Mouse (Mus musculus): Measurements from ENCODE around the gene Timp3. TPM values are rescaled to one million over a fixed set of nuclear protein-coding genes. Genes with fewer than 3 reads are reported as not detected.

Gene Timp3
- total RNA-seq, 1 experiment from 2014 or later = 2.4 TPM

GRCm38 (mm10) chr10:86339649-86340379 lies 39.6 kb downstream of the Timp3 start:
- ATAC-seq (replicated peaks in 1 of 2; ENCODE audit: insufficient read depth in 1 of 2, low FRiP score in 2 of 2, low TSS enrichment in 1 of 2, low read depth in 1 of 2, poor library complexity in 2 of 2, severe bottlenecking in 2 of 2) = peak; percentile 34 to 53; a peak in 2 of 4 replicates

DNA sequence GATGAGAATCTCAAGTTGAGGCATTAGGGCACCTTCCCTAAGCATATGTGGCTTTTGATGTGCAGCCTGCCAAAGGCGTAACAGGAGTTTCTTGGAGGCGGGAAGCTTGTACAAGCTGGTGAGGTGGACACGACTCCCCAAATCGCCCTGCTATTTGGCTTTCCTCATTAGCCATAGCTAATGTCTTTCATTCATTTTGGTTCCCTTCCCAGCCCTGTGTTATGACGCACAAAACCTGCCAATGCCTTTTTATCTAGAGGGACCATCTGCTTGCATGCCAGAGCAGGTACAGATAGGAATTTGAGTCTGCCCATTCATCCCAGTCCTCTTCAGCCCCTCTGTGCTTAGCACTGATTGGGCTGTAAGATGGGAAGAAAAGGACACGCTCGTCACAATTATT lies 40.2 kb downstream of the Timp3 start:
- ATAC-seq (replicated peaks in 1 of 2; ENCODE audit: insufficient read depth in 1 of 2, low FRiP score in 2 of 2, low TSS enrichment in 1 of 2, low read depth in 1 of 2, poor library complexity in 2 of 2, severe bottlenecking in 2 of 2) = no peak

DNA sequence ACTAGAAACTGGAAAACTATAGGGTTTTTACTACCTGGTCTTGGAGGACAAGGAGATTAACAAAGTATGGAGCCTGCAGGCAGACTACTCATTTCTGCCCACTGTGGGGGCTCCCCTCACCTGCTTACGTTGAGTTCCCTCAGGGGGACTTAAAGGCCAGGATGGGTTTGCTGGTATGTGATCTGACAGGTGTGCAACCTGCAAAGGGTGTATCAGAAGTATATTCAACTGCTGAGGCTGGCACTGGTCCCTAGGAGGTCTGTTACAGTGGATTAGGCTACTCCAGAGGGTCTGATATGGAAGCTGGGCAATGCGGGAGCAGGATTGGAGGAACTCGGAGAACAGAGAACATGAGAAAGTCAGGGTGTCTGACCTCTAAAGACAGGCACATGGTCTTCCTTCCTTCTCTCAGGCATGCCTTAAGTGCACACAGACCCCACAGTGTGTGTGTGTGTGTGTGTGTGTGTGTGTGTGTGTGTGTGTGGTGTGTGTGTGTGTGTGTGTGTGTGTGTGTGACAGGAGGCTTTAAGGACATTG lies 40.9 kb downstream of the Timp3 start:
- no peak for ATAC-seq (replicated peaks in 1 of 2; ENCODE audit: insufficient read depth in 1 of 2, low FRiP score in 2 of 2, low TSS enrichment in 1 of 2, low read depth in 1 of 2, poor library complexity in 2 of 2, severe bottlenecking in 2 of 2)

DNA sequence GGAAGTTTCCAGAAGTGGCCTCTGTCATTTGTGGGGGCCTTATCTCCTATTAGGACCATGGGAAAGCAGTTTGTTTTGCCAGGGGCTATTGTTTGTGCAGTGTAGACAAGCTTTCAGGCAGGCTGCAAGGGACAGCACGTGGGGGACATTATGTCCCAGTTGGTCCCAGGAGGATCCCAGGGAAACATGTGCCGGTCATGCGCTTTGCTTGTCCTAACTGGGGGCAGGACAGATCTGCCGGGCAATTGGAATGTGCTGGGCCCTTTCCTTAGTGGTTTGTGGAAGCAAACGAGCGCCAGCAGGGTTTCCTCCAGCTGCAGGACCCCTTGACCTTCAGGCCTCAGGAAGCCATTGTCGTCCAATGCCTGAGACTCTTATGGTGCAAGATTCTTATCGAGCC lies 41.4 kb downstream of the Timp3 start:
- no peak for ATAC-seq (replicated peaks in 1 of 2; ENCODE audit: insufficient read depth in 1 of 2, low FRiP score in 2 of 2, low TSS enrichment in 1 of 2, low read depth in 1 of 2, poor library complexity in 2 of 2, severe bottlenecking in 2 of 2)

DNA sequence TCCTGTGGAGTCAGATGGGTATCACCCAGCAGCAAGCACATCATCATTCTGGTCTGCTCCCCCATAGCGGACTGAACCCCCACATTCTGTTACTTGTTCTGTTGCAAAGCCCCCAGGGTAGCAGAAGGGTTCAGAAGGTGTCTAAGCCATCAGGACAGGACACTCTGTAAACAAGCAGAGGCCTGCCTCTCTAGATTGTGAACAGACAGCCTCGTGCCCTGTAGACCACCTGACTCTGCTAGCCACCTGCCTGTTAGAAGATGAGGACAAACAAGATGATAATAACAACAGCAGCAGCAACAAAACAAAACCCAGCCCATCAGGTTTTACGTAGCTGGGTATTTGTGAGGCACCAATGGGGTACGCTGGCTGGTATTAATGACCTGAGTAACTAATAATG lies 42.0 kb downstream of the Timp3 start:
- no peak for ATAC-seq (replicated peaks in 1 of 2; ENCODE audit: insufficient read depth in 1 of 2, low FRiP score in 2 of 2, low TSS enrichment in 1 of 2, low read depth in 1 of 2, poor library complexity in 2 of 2, severe bottlenecking in 2 of 2)

GRCm38 (mm10) chr10:86342713-86343112 lies 42.5 kb downstream of the Timp3 start:
- ATAC-seq (replicated peaks in 1 of 2; ENCODE audit: insufficient read depth in 1 of 2, low FRiP score in 2 of 2, low TSS enrichment in 1 of 2, low read depth in 1 of 2, poor library complexity in 2 of 2, severe bottlenecking in 2 of 2) = no peak

DNA sequence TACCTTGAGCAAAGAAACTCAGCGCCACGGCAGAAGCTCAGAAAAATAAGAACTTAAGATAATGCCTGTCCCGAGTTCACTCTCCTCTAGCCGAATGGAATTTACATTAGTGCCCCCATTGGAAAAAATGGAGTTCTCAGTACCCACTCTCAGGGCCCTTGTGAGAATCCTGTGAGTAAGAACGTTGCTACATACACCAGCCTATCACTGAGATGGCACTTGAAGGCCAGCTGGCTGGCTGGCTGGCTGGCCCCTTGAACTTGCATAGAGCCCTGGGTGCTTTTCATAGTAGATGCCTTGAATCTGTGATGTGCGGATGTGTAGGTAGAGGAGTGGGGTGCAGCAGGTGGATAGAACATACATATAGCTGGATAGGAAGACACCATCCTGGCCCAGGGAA lies 43.2 kb downstream of the Timp3 start:
- no peak for ATAC-seq (replicated peaks in 1 of 2; ENCODE audit: insufficient read depth in 1 of 2, low FRiP score in 2 of 2, low TSS enrichment in 1 of 2, low read depth in 1 of 2, poor library complexity in 2 of 2, severe bottlenecking in 2 of 2)

- ATAC-seq (replicated peaks in 1 of 2; ENCODE audit: insufficient read depth in 1 of 2, low FRiP score in 2 of 2, low TSS enrichment in 1 of 2, low read depth in 1 of 2, poor library complexity in 2 of 2, severe bottlenecking in 2 of 2) = no peak
Measured at GRCm38 (mm10) chr10:86343931-86344330, 43.8 kb downstream of the Timp3 start.

GRCm38 (mm10) chr10:86344654-86345053 lies 44.5 kb downstream of the Timp3 start:
- no peak for ATAC-seq (replicated peaks in 1 of 2; ENCODE audit: insufficient read depth in 1 of 2, low FRiP score in 2 of 2, low TSS enrichment in 1 of 2, low read depth in 1 of 2, poor library complexity in 2 of 2, severe bottlenecking in 2 of 2)

DNA sequence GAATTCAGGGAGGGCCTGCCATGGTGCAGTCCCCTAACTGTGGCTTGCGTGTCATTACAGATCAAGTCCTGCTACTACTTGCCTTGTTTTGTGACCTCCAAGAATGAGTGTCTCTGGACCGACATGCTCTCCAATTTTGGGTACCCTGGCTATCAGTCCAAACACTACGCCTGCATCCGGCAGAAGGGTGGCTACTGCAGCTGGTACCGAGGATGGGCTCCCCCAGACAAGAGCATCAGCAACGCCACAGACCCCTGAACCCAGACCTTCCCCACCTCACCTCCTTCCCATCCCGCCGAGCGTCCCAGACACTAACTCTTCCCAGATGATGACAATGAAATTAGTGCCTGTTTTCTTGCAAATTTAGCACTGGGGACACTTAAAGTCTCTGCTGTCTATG lies 45.5 kb downstream of the Timp3 start:
- ATAC-seq (replicated peaks in 1 of 2; ENCODE audit: insufficient read depth in 1 of 2, low FRiP score in 2 of 2, low TSS enrichment in 1 of 2, low read depth in 1 of 2, poor library complexity in 2 of 2, severe bottlenecking in 2 of 2) = no peak

DNA sequence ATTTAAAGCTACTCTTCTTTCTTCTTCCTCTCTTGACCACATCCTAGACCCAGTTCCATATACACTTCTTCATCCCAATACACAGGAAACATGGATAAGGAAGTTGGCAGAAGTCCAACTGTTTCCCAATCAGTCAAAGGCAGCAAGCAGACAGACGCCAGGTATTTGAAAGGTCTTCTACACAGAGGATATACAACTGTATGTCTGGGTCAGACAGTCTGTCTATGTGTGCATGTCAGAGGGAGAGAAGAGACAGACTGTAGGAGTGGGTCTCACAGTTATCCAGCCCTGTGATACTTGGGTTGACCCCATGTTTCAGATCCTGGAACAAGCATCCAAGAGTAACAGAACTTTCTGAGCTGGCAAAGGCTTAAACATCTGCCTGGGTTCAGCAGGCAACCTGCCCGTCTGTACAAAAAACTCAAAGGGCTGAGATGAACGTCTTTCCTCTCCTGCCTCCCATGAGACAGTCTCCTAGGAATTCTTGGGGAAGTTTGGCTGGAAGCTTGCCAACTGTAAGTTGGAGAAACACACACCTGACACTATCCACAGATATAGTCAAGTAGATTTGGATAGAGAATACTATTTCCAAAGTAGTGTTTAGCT lies 46.2 kb downstream of the Timp3 start:
- ATAC-seq (replicated peaks in 1 of 2; ENCODE audit: insufficient read depth in 1 of 2, low FRiP score in 2 of 2, low TSS enrichment in 1 of 2, low read depth in 1 of 2, poor library complexity in 2 of 2, severe bottlenecking in 2 of 2) = no peak

DNA sequence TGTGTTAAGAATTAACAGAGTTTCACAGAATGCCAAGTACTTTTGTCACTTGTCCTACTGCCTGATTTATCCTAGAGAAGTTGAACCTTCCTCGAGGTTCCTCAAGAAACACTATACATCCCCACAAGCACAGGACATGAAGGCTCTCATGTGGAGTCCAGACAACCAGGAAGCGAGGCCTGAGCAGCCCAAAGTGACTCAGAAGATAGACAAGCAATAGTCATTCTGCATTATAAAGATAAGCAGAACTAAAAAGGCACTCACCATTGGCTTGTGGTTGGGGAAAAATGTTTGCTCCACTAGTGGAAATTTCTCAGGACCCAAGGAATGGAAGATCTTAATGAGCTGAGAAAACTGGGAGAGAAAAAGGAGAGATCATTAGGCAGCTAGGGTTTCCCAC lies 51.1 kb downstream of the Timp3 start:
- ATAC-seq (replicated peaks in 1 of 2; ENCODE audit: insufficient read depth in 1 of 2, low FRiP score in 2 of 2, low TSS enrichment in 1 of 2, low read depth in 1 of 2, poor library complexity in 2 of 2, severe bottlenecking in 2 of 2) = no peak

- ATAC-seq (replicated peaks in 1 of 2; ENCODE audit: insufficient read depth in 1 of 2, low FRiP score in 2 of 2, low TSS enrichment in 1 of 2, low read depth in 1 of 2, poor library complexity in 2 of 2, severe bottlenecking in 2 of 2) = no peak
Measured at GRCm38 (mm10) chr10:86352521-86352920, 52.3 kb downstream of the Timp3 start.

- peak; percentile 22 to 69; a peak in 1 of 4 replicates for ATAC-seq (replicated peaks in 1 of 2; ENCODE audit: insufficient read depth in 1 of 2, low FRiP score in 2 of 2, low TSS enrichment in 1 of 2, low read depth in 1 of 2, poor library complexity in 2 of 2, severe bottlenecking in 2 of 2)
Measured at GRCm38 (mm10) chr10:86356819-86357563, 56.8 kb downstream of the Timp3 start.

GRCm38 (mm10) chr10:86358307-86358975 lies 58.3 kb downstream of the Timp3 start:
- ATAC-seq (replicated peaks in 1 of 2; ENCODE audit: insufficient read depth in 1 of 2, low FRiP score in 2 of 2, low TSS enrichment in 1 of 2, low read depth in 1 of 2, poor library complexity in 2 of 2, severe bottlenecking in 2 of 2) = no peak

DNA sequence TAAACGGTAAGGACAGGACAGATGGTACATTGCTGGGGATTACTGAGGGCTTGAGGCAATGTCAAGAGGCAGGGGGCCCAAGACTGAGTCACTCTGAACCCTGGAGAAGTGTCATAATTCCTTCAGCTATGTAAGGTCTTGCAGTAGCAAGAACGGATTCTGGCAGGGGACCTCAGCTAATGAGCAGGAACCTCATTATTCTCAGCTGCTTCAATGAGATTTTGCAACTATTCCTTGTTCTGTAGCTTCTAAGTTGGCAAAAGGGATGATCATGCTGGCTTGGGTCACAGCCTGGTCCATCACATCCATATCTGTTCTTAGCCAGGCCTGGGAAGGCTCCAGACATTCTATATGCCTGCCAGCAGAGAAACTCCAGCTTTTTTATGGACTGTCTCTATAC lies 59.0 kb downstream of the Timp3 start:
- no peak for ATAC-seq (replicated peaks in 1 of 2; ENCODE audit: insufficient read depth in 1 of 2, low FRiP score in 2 of 2, low TSS enrichment in 1 of 2, low read depth in 1 of 2, poor library complexity in 2 of 2, severe bottlenecking in 2 of 2)

- no peak for ATAC-seq (replicated peaks in 1 of 2; ENCODE audit: insufficient read depth in 1 of 2, low FRiP score in 2 of 2, low TSS enrichment in 1 of 2, low read depth in 1 of 2, poor library complexity in 2 of 2, severe bottlenecking in 2 of 2)
Measured at GRCm38 (mm10) chr10:86359699-86360098, 59.5 kb downstream of the Timp3 start.
